Mouse (Mus musculus): ENCODE results near the gene Prss22.

GRCm38 (mm10) chr17:24046026-24046425, 48.1 kb upstream of the Prss22 start:
- TF ChIP-seq POLR2A (IDR thresholded peaks at IDR 0.05; ENCODE audit: low read depth, low read length): no peak
- TF ChIP-seq CTCF (conservative IDR thresholded peaks at IDR 0.05; ENCODE audit: insufficient read depth, insufficient read length, low read depth, low read length): no peak
